Mouse (Mus musculus) cerebellum, adult 2 months (tissue): ENCODE data around the gene Cfap46. TPM values are rescaled to one million over a fixed set of nuclear protein-coding genes. Genes with fewer than 3 reads are reported as not detected.

Source experiments
- DNase-seq, 2 experiments: peaks; one replicate each; pipeline ENCODE4 v3.0.0; 2021
- H3K27ac ChIP-seq: fragments of 200-500 bp; 2 replicates; pipeline ENCODE4 v1.5.1; 2012; ENCODE audit warnings: low read length, control low read depth, inconsistent platforms; ENCODE audit not compliant: insufficient read depth
- H3K27me3 ChIP-seq: fragments of 200-500 bp; 2 replicates; pipeline ENCODE4 v1.6.1; 2012; ENCODE audit warnings: inconsistent platforms, mild to moderate bottlenecking, low read length, moderate library complexity; ENCODE audit not compliant: control insufficient read depth, insufficient read depth
- H3K4me1 ChIP-seq: fragments of 200-500 bp; 2 replicates; pipeline ENCODE4 v1.6.1; 2011; ENCODE audit warnings: low read length; ENCODE audit not compliant: control insufficient read depth, insufficient read depth
- H3K4me3 ChIP-seq: fragments of 200-500 bp; replicated peaks from 2 replicates; pipeline ENCODE3; 2011; ENCODE audit warnings: mild to moderate bottlenecking, low read depth, low read length, control low read depth; ENCODE audit not compliant: insufficient read depth
- CTCF ChIP-seq: fragments of 200-500 bp; IDR thresholded peaks from 2 replicates; pipeline ENCODE4 v1.5.1; 2011; ENCODE audit warnings: low read depth, mild to moderate bottlenecking, control low read depth, low read length, moderate library complexity, borderline replicate concordance; ENCODE audit not compliant: insufficient read depth
- POLR2A ChIP-seq: fragments of 200-500 bp; IDR thresholded peaks from 2 replicates; pipeline ENCODE4 v1.6.1; 2011; ENCODE audit warnings: low read length, control low read depth, borderline replicate concordance; ENCODE audit not compliant: insufficient read depth
- WGBS: fragments of 180-500 bp; shearing (Covaris S2); methylation state at CpG from one replicate; pipeline ENCODE4 v1.1.7; 2018; 5-methylcytosine and 5-hydroxymethylcytosine counted together
- polyA plus RNA-seq: library from polyadenylated mRNA; depleted of rRNA; stranded (reverse); fragments of >200 nt; gene quantifications from 2 replicates; pipeline ENCODE4 v1.2.3, GENCODE M21; 2012

Cfap46 gene
- polyA plus RNA-seq, 1 experiment = 5.3 TPM

DNA sequence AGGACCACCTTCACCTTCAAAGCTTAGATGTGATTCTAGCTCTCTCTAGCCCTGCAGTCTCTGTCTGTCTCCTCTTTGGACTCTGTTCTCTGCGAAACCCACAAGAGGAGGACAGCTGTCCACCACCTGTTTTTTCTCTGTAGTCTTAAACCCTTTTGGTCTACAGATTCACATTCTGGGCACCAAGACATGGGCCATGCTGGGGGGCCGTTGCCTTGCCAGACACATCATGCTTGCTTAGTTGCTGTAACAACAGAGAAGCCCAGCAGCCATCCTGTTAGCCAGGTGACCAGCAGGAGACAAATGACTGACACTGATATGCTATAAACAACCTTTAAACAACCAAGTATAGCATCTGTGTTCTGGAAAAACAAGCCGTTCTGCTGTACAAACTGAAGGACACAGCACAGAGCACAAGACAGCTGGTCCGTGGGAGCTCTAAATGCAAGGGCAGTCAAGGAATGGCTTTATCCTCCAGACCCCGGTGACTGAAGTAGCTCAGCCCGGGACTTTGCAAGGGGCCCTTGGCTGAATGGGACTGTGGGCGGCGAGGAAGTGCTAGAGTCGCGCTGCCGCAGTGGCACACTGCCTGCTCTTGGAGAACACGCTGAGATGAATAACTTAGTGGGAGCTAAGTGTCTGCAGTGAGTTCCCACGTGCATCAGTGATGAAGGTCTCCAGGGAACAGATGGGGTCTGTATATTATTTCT, 22.9 kb upstream of the Cfap46 start:
- WGBS = 11% methylated on average over 13 of the region's 13 CpGs
- TF ChIP-seq CTCF (no peak), POLR2A (no peak)
- H3K27ac ChIP-seq = no peak overlapping the region
- H3K27me3 ChIP-seq = no peaks in the 10 kb centered on the region
- no peak for DNase-seq
- no peak overlapping the region for H3K4me3 ChIP-seq
- peaks cover 3% of the 10 kb centered on the region; the same call in 1 of the 2 replicates for H3K4me1 ChIP-seq

DNA sequence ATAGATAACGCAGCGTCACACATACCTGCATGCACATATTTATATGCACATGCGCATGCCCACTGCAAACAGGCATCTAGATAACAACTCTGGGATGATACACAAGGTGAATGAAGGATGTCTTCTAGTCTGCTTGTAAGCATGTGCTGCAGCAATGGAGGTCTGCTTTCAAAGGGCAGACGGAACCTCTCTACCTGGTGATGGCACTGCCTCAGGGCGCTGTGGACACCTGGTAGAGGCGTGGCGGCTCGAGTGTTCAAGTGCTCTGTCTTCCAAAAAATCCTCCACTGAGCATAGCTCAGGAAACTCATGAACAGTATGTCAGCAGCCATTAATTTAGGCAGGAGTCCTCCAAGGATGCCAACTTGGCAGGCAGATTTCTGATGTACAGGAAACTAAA, 22.2 kb upstream of the Cfap46 start:
- TF ChIP-seq CTCF (no peak), POLR2A (no peak)
- Histone ChIP-seq H3K4me1 (peaks cover 3% of the 10 kb centered on the region; the same call in 1 of the 2 replicates), H3K27ac (no peak overlapping the region), H3K27me3 (no peaks in the 10 kb centered on the region), H3K4me3 (no peak overlapping the region)
- DNase-seq = no peak
- 80% methylated on average over 8 of the region's 8 CpGs for WGBS

DNA sequence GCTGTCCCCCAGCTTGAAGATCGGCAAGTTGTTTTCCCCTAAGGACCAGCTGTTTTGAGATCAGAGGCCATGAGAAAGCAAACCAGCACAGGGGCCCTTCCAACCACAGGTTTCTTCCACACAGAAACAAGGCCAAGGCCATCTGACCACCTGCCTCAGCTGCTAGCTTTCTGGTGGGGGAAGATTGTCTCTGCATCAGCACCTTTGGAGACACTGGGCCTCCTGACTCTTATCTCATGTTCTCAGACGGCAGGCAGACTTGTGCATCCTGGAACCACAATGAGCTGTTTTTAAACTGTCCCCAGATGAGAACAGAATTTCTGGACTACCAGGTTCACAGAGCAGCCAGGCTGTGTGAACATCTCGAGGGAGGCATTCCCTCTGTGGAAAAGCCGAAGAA, 21.5 kb upstream of the Cfap46 start:
- no peaks in the 10 kb centered on the region for H3K27me3 ChIP-seq
- no peak for DNase-seq
- 82% methylated on average over 4 of the region's 4 CpGs for WGBS
- no peak overlapping the region for H3K27ac ChIP-seq
- TF ChIP-seq POLR2A (no peak), CTCF (no peak)
- no peak overlapping the region for H3K4me3 ChIP-seq
- H3K4me1 ChIP-seq = peaks cover 3% of the 10 kb centered on the region; the same call in 1 of the 2 replicates

- Histone ChIP-seq H3K27ac (no peak overlapping the region), H3K4me3 (no peak overlapping the region), H3K27me3 (no peaks in the 10 kb centered on the region), H3K4me1 (peaks cover 3% of the 10 kb centered on the region; the same call in 1 of the 2 replicates)
- DNase-seq = no peak
- TF ChIP-seq POLR2A (no peak), CTCF (no peak)
- WGBS = 17% methylated on average over 2 of the region's 2 CpGs
These were observed 20.2 kb upstream of the Cfap46 start for GRCm38 (mm10) chr7:139703826-139704199.

DNA sequence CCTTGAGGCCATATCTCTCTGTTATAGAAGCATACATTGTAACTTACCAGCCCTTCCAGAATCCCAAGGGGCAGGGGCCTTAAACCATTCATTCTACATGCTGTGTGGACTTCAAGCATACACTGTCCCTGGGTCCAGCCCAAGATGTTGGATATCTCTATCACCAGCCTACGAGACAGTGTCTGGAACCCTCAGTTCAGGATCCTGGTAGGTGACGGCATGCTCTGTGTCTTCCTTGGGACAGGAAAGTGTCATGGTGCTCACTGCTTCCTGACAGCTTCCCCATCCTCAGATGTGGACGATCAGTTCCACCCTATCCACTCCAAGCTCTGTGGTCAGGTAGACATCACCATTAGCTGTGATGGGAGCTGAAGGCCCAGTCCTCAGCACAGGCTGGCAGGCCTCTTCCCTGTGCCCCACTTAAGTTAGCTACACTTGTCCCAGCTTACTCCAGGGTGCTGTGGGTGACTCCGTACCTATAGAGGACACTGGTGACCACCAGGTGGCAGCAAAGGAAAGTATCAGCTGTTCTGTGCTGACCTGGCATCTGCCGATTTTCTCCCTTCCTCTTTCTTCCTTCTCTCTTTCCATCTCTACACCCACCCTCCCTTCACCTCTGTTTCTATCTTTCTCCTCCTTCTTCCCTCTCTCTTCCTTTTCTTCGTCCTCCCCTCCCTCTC, 19.7 kb upstream of the Cfap46 start:
- no peak overlapping the region for H3K4me3 ChIP-seq
- DNase-seq = peak; percentile 75 to 84
- no peak for TF ChIP-seq POLR2A
- TF ChIP-seq CTCF = peak; percentile 97
- H3K27me3 ChIP-seq = no peaks in the 10 kb centered on the region
- peaks cover 3% of the 10 kb centered on the region; the same call in 1 of the 2 replicates for H3K4me1 ChIP-seq
- no peak overlapping the region for H3K27ac ChIP-seq
- WGBS = 35% methylated on average over 6 of the region's 6 CpGs

DNA sequence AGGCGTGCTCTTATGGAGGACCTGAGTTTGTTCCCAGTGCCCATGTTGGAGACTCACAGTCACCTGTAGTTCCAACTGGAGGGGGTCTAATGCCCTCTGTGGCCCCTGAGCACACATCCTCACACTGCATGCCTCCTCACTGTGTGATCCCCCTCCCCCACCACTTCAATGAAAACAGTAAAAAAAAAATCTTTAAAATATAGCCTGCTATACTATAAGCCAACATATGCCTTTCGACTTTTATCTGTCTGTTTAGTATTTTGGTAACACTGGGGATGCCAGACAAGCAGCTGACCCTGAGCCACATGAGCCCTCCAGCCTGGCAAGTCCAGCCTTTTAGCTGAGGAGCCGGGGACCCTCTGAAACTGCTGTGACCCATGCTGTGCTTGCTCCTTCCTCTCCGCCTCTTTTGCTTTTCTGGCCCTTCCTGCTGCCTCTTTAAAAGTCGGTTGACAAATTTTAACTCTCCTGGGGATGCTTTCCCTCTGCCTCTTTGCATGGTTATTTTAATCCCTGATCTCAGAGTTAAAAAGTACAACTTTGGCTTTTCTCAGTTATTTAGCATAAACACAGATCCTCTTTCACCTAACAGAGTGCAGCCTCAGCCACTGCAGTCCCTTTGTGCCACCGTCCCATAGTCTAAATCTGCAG, 18.2 kb upstream of the Cfap46 start:
- Histone ChIP-seq H3K27ac (no peak overlapping the region), H3K27me3 (no peaks in the 10 kb centered on the region), H3K4me1 (peaks cover 3% of the 10 kb centered on the region; the same call in 1 of the 2 replicates), H3K4me3 (no peak overlapping the region)
- DNase-seq = no peak
- WGBS = 42% methylated on average over 6 of the region's 6 CpGs
- TF ChIP-seq CTCF (no peak), POLR2A (no peak)

- no peak for DNase-seq
- no peaks in the 10 kb centered on the region for H3K4me1 ChIP-seq
- no peak overlapping the region for H3K4me3 ChIP-seq
- WGBS = 94% methylated on average over 4 of the region's 4 CpGs
- TF ChIP-seq CTCF (no peak), POLR2A (no peak)
- no peak overlapping the region for H3K27ac ChIP-seq
- H3K27me3 ChIP-seq = no peaks in the 10 kb centered on the region; the same call in 1 of the 2 replicates
These were observed 9.2 kb upstream of the Cfap46 start for GRCm38 (mm10) chr7:139692641-139693294.
